Mouse (Mus musculus): ENCODE results near the gene Aff1.

DNA sequence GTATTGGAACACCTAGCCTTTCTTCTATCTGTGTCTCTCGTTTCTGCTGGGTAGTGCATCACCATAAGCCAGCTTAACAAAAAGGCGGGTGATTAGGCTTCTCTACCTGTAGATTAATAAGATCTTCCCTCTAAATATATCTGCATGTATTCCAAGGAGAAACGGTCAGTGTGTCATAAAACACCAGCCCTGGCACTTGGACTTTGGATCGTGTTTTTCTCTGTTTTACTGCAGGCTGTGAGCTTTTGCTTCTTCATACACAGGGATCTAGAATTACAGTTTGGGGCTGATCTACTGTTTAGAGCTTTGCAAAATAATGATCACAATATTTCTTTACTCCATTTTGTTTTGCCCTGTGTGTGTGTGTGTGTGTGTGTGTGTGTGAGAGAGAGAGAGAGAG is 84.7 kb downstream of the Aff1 start:
- TF ChIP-seq CTCF (IDR thresholded peaks at IDR 0.05; ENCODE audit: low read depth) = no peak
- TF ChIP-seq EP300 (IDR thresholded peaks at IDR 0.05; ENCODE audit: low read depth) = no peak
